Mouse (Mus musculus): ENCODE measurements around the gene 4933412E24Rik.

Gene 4933412E24Rik

GRCm38 (mm10) chr15:60016513-60016912 lies at the start of gene 4933412E24Rik:
Gene 4933412E24Rik, minus strand, starts transcription at chr15:60016613.
- no peak for DNase-seq

- no peak for DNase-seq
Observed at GRCm38 (mm10) chr15:60030728-60031127, 14.3 kb upstream of the 4933412E24Rik start.

GRCm38 (mm10) chr15:60021256-60021655 lies 4.8 kb upstream of the 4933412E24Rik start:
- DNase-seq = no peak

GRCm38 (mm10) chr15:60010199-60010598 lies 6.2 kb downstream of the 4933412E24Rik start:
- no peak for DNase-seq

- no peak for DNase-seq
Observed at GRCm38 (mm10) chr15:60009610-60010009, 6.8 kb downstream of the 4933412E24Rik start.

GRCm38 (mm10) chr15:59983777-59984176 lies 32.6 kb downstream of the 4933412E24Rik start:
- no peak for DNase-seq

- no peak for DNase-seq
Observed at GRCm38 (mm10) chr15:59975310-59975709, 41.1 kb downstream of the 4933412E24Rik start.

GRCm38 (mm10) chr15:59974584-59974983 lies 41.8 kb downstream of the 4933412E24Rik start:
- no peak for DNase-seq

- DNase-seq = no peak
Observed at GRCm38 (mm10) chr15:59973651-59974519, 42.5 kb downstream of the 4933412E24Rik start.

Data from thymus, postnatal 36 days (tissue).